Mouse (Mus musculus) cerebellum, adult 9-11 months (tissue): Measurements from ENCODE around the gene Nrsn2.
"Not testable (repeated sequence)": the region's sequence is repeated elsewhere in the genome, so short reads cannot be mapped to it uniquely, and the experiment has no call there.

ENCODE experiments used
- DNase-seq: peaks from one replicate; pipeline ENCODE4 v3.0.0; 2022

Nrsn2 gene

GRCm38 (mm10) chr2:152384191-152384590 is 7.8 kb upstream of the Nrsn2 start:
- no peak for DNase-seq

GRCm38 (mm10) chr2:152375652-152376344 is 640 bp downstream of the Nrsn2 start:
- DNase-seq: no peak

GRCm38 (mm10) chr2:152373547-152373946 is 2.9 kb downstream of the Nrsn2 start:
- no peak for DNase-seq

GRCm38 (mm10) chr2:152372661-152373060 is 3.8 kb downstream of the Nrsn2 start:
- no peak for DNase-seq

- no peak for DNase-seq
Measured at GRCm38 (mm10) chr2:152372104-152372503, 4.3 kb downstream of the Nrsn2 start.

GRCm38 (mm10) chr2:152368532-152369140 is 7.8 kb downstream of the Nrsn2 start:
- DNase-seq: peak; percentile 26

GRCm38 (mm10) chr2:152367917-152368316 is 8.5 kb downstream of the Nrsn2 start:
- no peak for DNase-seq

- DNase-seq: peak; percentile 66
Measured at GRCm38 (mm10) chr2:152363245-152364147, 12.9 kb downstream of the Nrsn2 start.

- DNase-seq: no peak
Measured at GRCm38 (mm10) chr2:152361193-152361592, 15.2 kb downstream of the Nrsn2 start.

- DNase-seq: no peak
Measured at GRCm38 (mm10) chr2:152360271-152360775, 16.1 kb downstream of the Nrsn2 start.

- no peak for DNase-seq
Measured at GRCm38 (mm10) chr2:152359616-152360015, 16.8 kb downstream of the Nrsn2 start.

GRCm38 (mm10) chr2:152358977-152359376 is 17.5 kb downstream of the Nrsn2 start:
- DNase-seq: not testable (repeated sequence)

GRCm38 (mm10) chr2:152357254-152357653 is 19.2 kb downstream of the Nrsn2 start:
- no peak for DNase-seq

- no peak for DNase-seq
Measured at GRCm38 (mm10) chr2:152349842-152350540, 26.4 kb downstream of the Nrsn2 start.

GRCm38 (mm10) chr2:152349205-152349604 is 27.2 kb downstream of the Nrsn2 start:
- DNase-seq: no peak

- DNase-seq: no peak
Measured at GRCm38 (mm10) chr2:152347722-152348121, 28.7 kb downstream of the Nrsn2 start.

- no peak for DNase-seq
Measured at GRCm38 (mm10) chr2:152346776-152347465, 29.5 kb downstream of the Nrsn2 start.

GRCm38 (mm10) chr2:152345393-152345792 is 31.0 kb downstream of the Nrsn2 start:
- peak; percentile 20 for DNase-seq

GRCm38 (mm10) chr2:152344909-152345308 is 31.5 kb downstream of the Nrsn2 start:
- DNase-seq: no peak

GRCm38 (mm10) chr2:152344361-152344760 is 32.1 kb downstream of the Nrsn2 start:
- no peak for DNase-seq

GRCm38 (mm10) chr2:152343329-152344213 is 32.9 kb downstream of the Nrsn2 start, which contains the start of gene Trib3:
TSS of gene Trib3 (minus strand) at chr2:152344032.
- DNase-seq: peak; percentile 79
